Mouse (Mus musculus) small intestine, adult 2 months (tissue): ENCODE data around the gene Inava.

Source experiments
- CTCF ChIP-seq: fragments of 200-500 bp; IDR thresholded peaks from 2 replicates; pipeline ENCODE4 v1.5.1; 2012; ENCODE audit warnings: low read depth, mild to moderate bottlenecking, control low read depth, inconsistent platforms, low read length, moderate library complexity, mixed read lengths; ENCODE audit not compliant: insufficient replicate concordance, insufficient read length; ENCODE audit errors: extremely low read depth
- POLR2A ChIP-seq: fragments of 200-500 bp; IDR thresholded peaks from 2 replicates; pipeline ENCODE4 v1.6.1; 2012; ENCODE audit warnings: low read depth, mild to moderate bottlenecking, control low read depth, inconsistent platforms, low read length, moderate library complexity

GRCm38 (mm10) chr1:136174101-136174606 is 59.9 kb downstream of the Inava start:
- TF ChIP-seq CTCF (no peak), POLR2A (no peak; the same call in 1 of the 2 replicates)
